Mouse (Mus musculus) forebrain, embryonic 12.5 days (tissue): ENCODE data around the gene Spata1. TPM values are rescaled to one million over a fixed set of nuclear protein-coding genes. Genes with fewer than 3 reads are reported as not detected.

ENCODE experiments used
- ATAC-seq: fragments of 200-750 bp; cut with Nextera tagmentation; 2 replicates; pipeline ENCODE4 v1.8.0; 2017; ENCODE audit warnings: moderate TSS enrichment; ENCODE audit not compliant: low FRiP score
- H3K27ac ChIP-seq: fragments of 300-500 bp; sonication (generic); 2 replicates; pipeline ENCODE4 v1.5.1; 2016; ENCODE audit warnings: mild to moderate bottlenecking
- H3K27me3 ChIP-seq: fragments of 300-500 bp; sonication (generic); 2 replicates; pipeline ENCODE4 v1.6.1; 2016; ENCODE audit warnings: mild to moderate bottlenecking
- H3K36me3 ChIP-seq: fragments of 300-500 bp; sonication (generic); replicated peaks from 2 replicates; pipeline ENCODE4 v1.6.1; 2016; ENCODE audit warnings: mild to moderate bottlenecking
- H3K4me1 ChIP-seq: fragments of 300-500 bp; sonication (generic); 2 replicates; pipeline ENCODE4 v1.6.1; 2016
- H3K4me2 ChIP-seq: fragments of 300-500 bp; sonication (generic); 2 replicates; pipeline ENCODE4 v1.6.1; 2016; ENCODE audit warnings: mild to moderate bottlenecking, moderate library complexity
- H3K4me3 ChIP-seq: fragments of 300-500 bp; sonication (generic); replicated peaks from 2 replicates; pipeline ENCODE4 v1.5.1; 2016; ENCODE audit warnings: mild to moderate bottlenecking
- H3K9ac ChIP-seq: fragments of 300-500 bp; sonication (generic); 2 replicates; pipeline ENCODE4 v1.6.1; 2016; ENCODE audit warnings: mild to moderate bottlenecking
- H3K9me3 ChIP-seq: fragments of 300-500 bp; sonication (generic); 2 replicates; pipeline ENCODE4 v1.6.1; 2016
- WGBS: fragments of 180-500 bp; shearing (Covaris S2); methylation state at CpG from one replicate; pipeline ENCODE4 v1.1.7; 2016; 5-methylcytosine and 5-hydroxymethylcytosine counted together
- polyA plus RNA-seq: library from polyadenylated mRNA; unstranded; fragments of >200 nt; fragmentation: Nextera tagmentation; extraction: Ambion mirVana; gene quantifications from 2 replicates; pipeline ENCODE4 v1.2.1, GENCODE M21; 2016

Spata1 gene
- polyA plus RNA-seq, 1 experiment from 2014 or later = 7.7 TPM

- Histone ChIP-seq H3K27ac (peak within 1 kb of the TSS; percentile 58), H3K9me3 (peaks cover 6% of the 10 kb centered on the region; the same call in 1 of the 2 replicates), H3K9ac (peak within 1 kb of the TSS; percentile 54), H3K36me3 (0 out of 2 replicates have a peak, but pooled peaks cover 9% of the 10 kb centered on the region), H3K4me1 (peaks cover 5% of the 10 kb centered on the region; the same call in 1 of the 2 replicates), H3K27me3 (no peaks in the 10 kb centered on the region), H3K4me2 (peak within 1 kb of the TSS; percentile 69), H3K4me3 (peak within 1 kb of the TSS; percentile 53)
- no peak for ATAC-seq
- WGBS = 57% methylated on average over 9 of the region's 9 CpGs
These were observed 49.8 kb downstream of the Spata1 start, which contains the start of gene Ctbs for GRCm38 (mm10) chr3:146449745-146450250. Ctbs (plus strand) TSS chr3:146449795.

- WGBS = 83% methylated on average over 6 of the region's 6 CpGs
- ATAC-seq = no peak
- 0 out of 2 replicates have a peak, but pooled peaks cover 9% of the 10 kb centered on the region for H3K36me3 ChIP-seq
These were observed 50.6 kb downstream of the Spata1 start for GRCm38 (mm10) chr3:146448969-146449368.

GRCm38 (mm10) chr3:146448372-146448771, 51.2 kb downstream of the Spata1 start:
- Histone ChIP-seq H3K4me1 (peaks cover 5% of the 10 kb centered on the region; the same call in 1 of the 2 replicates), H3K4me2 (no peak overlapping the region), H3K27me3 (no peaks in the 10 kb centered on the region), H3K36me3 (0 out of 2 replicates have a peak, but pooled peaks cover 9% of the 10 kb centered on the region), H3K9ac (no peak overlapping the region), H3K27ac (no peak overlapping the region), H3K9me3 (peaks cover 6% of the 10 kb centered on the region; the same call in 1 of the 2 replicates), H3K4me3 (no peak overlapping the region)
- WGBS = 95% methylated on average over 10 of the region's 10 CpGs
- no peak for ATAC-seq

More at GRCm38 (mm10) chr3:146448969-146449368, 50.6 kb downstream of the Spata1 start:
- Histone ChIP-seq H3K9me3 (peaks cover 6% of the 10 kb centered on the region; the same call in 1 of the 2 replicates), H3K4me2 (no peak overlapping the region), H3K4me3 (no peak overlapping the region), H3K4me1 (peaks cover 5% of the 10 kb centered on the region; the same call in 1 of the 2 replicates), H3K27me3 (no peaks in the 10 kb centered on the region), H3K9ac (no peak overlapping the region), H3K27ac (no peak overlapping the region)

- Histone ChIP-seq H3K27ac (no peak overlapping the region), H3K36me3 (0 out of 2 replicates have a peak, but pooled peaks cover 9% of the 10 kb centered on the region), H3K9me3 (peaks cover 6% of the 10 kb centered on the region; the same call in 1 of the 2 replicates), H3K4me3 (no peak overlapping the region), H3K27me3 (no peaks in the 10 kb centered on the region), H3K9ac (no peak overlapping the region), H3K4me1 (peaks cover 5% of the 10 kb centered on the region; the same call in 1 of the 2 replicates), H3K4me2 (no peak overlapping the region)
- ATAC-seq = no peak
- 90% methylated on average over 3 of the region's 3 CpGs for whole genome bisulfite sequencing
These were observed 52.0 kb downstream of the Spata1 start for GRCm38 (mm10) chr3:146447598-146447997.

GRCm38 (mm10) chr3:146447156-146447555, 52.4 kb downstream of the Spata1 start:
- H3K9me3 ChIP-seq = peaks cover 6% of the 10 kb centered on the region; the same call in 1 of the 2 replicates
- 92% methylated on average over 5 of the region's 5 CpGs for WGBS
- ATAC-seq = no peak

GRCm38 (mm10) chr3:146444880-146445279, 54.7 kb downstream of the Spata1 start:
- ATAC-seq = no peak
- Histone ChIP-seq H3K9ac (no peak overlapping the region), H3K9me3 (peaks cover 6% of the 10 kb centered on the region; the same call in 1 of the 2 replicates), H3K36me3 (peaks cover 18% of the 10 kb centered on the region), H3K4me3 (no peak overlapping the region), H3K27me3 (no peaks in the 10 kb centered on the region), H3K27ac (no peak overlapping the region), H3K4me2 (no peak overlapping the region), H3K4me1 (no peaks in the 10 kb centered on the region)
- 95% methylated on average over 7 of the region's 7 CpGs for WGBS

More at GRCm38 (mm10) chr3:146447156-146447555, 52.4 kb downstream of the Spata1 start:
- H3K9ac ChIP-seq = no peak overlapping the region
- H3K4me1 ChIP-seq = peaks cover 5% of the 10 kb centered on the region; the same call in 1 of the 2 replicates
- H3K4me3 ChIP-seq = no peak overlapping the region
- H3K27ac ChIP-seq = no peak overlapping the region
- no peak overlapping the region for H3K4me2 ChIP-seq
- 0 out of 2 replicates have a peak, but pooled peaks cover 9% of the 10 kb centered on the region for H3K36me3 ChIP-seq
- H3K27me3 ChIP-seq = no peaks in the 10 kb centered on the region

- Histone ChIP-seq H3K27me3 (no peaks in the 10 kb centered on the region), H3K36me3 (peaks cover 25% of the 10 kb centered on the region), H3K4me1 (no peaks in the 10 kb centered on the region), H3K9ac (no peak overlapping the region), H3K4me3 (no peak overlapping the region), H3K9me3 (peaks cover 6% of the 10 kb centered on the region; the same call in 1 of the 2 replicates), H3K27ac (no peak overlapping the region), H3K4me2 (no peak overlapping the region)
- WGBS = 94% methylated on average over 7 of the region's 7 CpGs
- ATAC-seq = no peak
These were observed 56.2 kb downstream of the Spata1 start for GRCm38 (mm10) chr3:146443380-146443779.

- peaks cover 29% of the 10 kb centered on the region for H3K36me3 ChIP-seq
- WGBS = 90% methylated on average over 8 of the region's 8 CpGs
These were observed 56.6 kb downstream of the Spata1 start for GRCm38 (mm10) chr3:146442936-146443335.

GRCm38 (mm10) chr3:146442484-146442883, 57.1 kb downstream of the Spata1 start:
- Histone ChIP-seq H3K27ac (no peak overlapping the region), H3K36me3 (peaks cover 33% of the 10 kb centered on the region), H3K9ac (no peak overlapping the region), H3K4me3 (no peak overlapping the region), H3K4me2 (no peak overlapping the region), H3K27me3 (no peaks in the 10 kb centered on the region), H3K4me1 (no peaks in the 10 kb centered on the region), H3K9me3 (peaks cover 6% of the 10 kb centered on the region; the same call in 1 of the 2 replicates)
- whole genome bisulfite sequencing = 94% methylated on average over 7 of the region's 7 CpGs
- no peak for ATAC-seq

More at GRCm38 (mm10) chr3:146442936-146443335, 56.6 kb downstream of the Spata1 start:
- Histone ChIP-seq H3K4me3 (no peak overlapping the region), H3K27ac (no peak overlapping the region), H3K9me3 (peaks cover 6% of the 10 kb centered on the region; the same call in 1 of the 2 replicates), H3K27me3 (no peaks in the 10 kb centered on the region), H3K4me1 (no peaks in the 10 kb centered on the region), H3K9ac (no peak overlapping the region), H3K4me2 (no peak overlapping the region)
- no peak for ATAC-seq

- no peak for ATAC-seq
- no peaks in the 10 kb centered on the region for H3K4me1 ChIP-seq
- no peaks in the 10 kb centered on the region for H3K9me3 ChIP-seq
- H3K4me2 ChIP-seq = no peak overlapping the region
- WGBS = 84% methylated on average over 7 of the region's 7 CpGs
- no peaks in the 10 kb centered on the region for H3K27me3 ChIP-seq
- H3K4me3 ChIP-seq = no peak overlapping the region
- no peak overlapping the region for H3K9ac ChIP-seq
- H3K27ac ChIP-seq = no peak overlapping the region
- H3K36me3 ChIP-seq = peaks cover 46% of the 10 kb centered on the region
These were observed 59.1 kb downstream of the Spata1 start for GRCm38 (mm10) chr3:146440422-146440821.

- no peak overlapping the region for H3K9ac ChIP-seq
- no peaks in the 10 kb centered on the region for H3K4me1 ChIP-seq
- H3K36me3 ChIP-seq = peaks cover 47% of the 10 kb centered on the region
- H3K9me3 ChIP-seq = no peaks in the 10 kb centered on the region
- no peak overlapping the region for H3K27ac ChIP-seq
- no peaks in the 10 kb centered on the region for H3K27me3 ChIP-seq
- no peak for ATAC-seq
- 95% methylated on average over 12 of the region's 12 CpGs for WGBS
- H3K4me2 ChIP-seq = no peak overlapping the region
- H3K4me3 ChIP-seq = no peak overlapping the region
These were observed 59.5 kb downstream of the Spata1 start for GRCm38 (mm10) chr3:146440011-146440410.

- 97% methylated on average over 8 of the region's 8 CpGs for WGBS
- Histone ChIP-seq H3K4me1 (no peaks in the 10 kb centered on the region), H3K9me3 (no peaks in the 10 kb centered on the region), H3K9ac (no peak overlapping the region), H3K36me3 (peaks cover 82% of the 10 kb centered on the region), H3K4me3 (no peak overlapping the region), H3K27ac (no peak overlapping the region), H3K4me2 (no peak overlapping the region), H3K27me3 (no peaks in the 10 kb centered on the region)
- ATAC-seq = no peak
These were observed 63.4 kb downstream of the Spata1 start for GRCm38 (mm10) chr3:146436114-146436513.

- H3K36me3 ChIP-seq = peaks cover 86% of the 10 kb centered on the region
- no peak for ATAC-seq
- H3K27ac ChIP-seq = no peak overlapping the region
- WGBS = 94% methylated on average over 11 of the region's 11 CpGs
- no peak overlapping the region for H3K4me2 ChIP-seq
- no peaks in the 10 kb centered on the region for H3K4me1 ChIP-seq
- H3K9me3 ChIP-seq = no peaks in the 10 kb centered on the region
- no peak overlapping the region for H3K4me3 ChIP-seq
- H3K27me3 ChIP-seq = no peaks in the 10 kb centered on the region
- H3K9ac ChIP-seq = no peak overlapping the region
These were observed 64.0 kb downstream of the Spata1 start for GRCm38 (mm10) chr3:146435533-146435932.
